Mouse (Mus musculus) ovary, postnatal 14 days (tissue): ENCODE results near the gene Ddah1.
A peak's percentile ranks its signal among the peaks of the same experiment; 100 is the strongest.

Source experiments
- DNase-seq: peaks from one replicate; pipeline ENCODE4 v3.0.0; 2022; ENCODE audit warnings: low spot score

Gene Ddah1

GRCm38 (mm10) chr3:145817276-145817675, 58.8 kb downstream of the Ddah1 start:
- DNase-seq, result no peak

- DNase-seq, result no peak
Observed at GRCm38 (mm10) chr3:145820439-145820838, 62.0 kb downstream of the Ddah1 start.

- no peak for DNase-seq
Observed at GRCm38 (mm10) chr3:145820938-145821337, 62.5 kb downstream of the Ddah1 start.

GRCm38 (mm10) chr3:145822201-145822600, 63.7 kb downstream of the Ddah1 start:
- DNase-seq, result no peak

- DNase-seq, result no peak
Observed at GRCm38 (mm10) chr3:145823661-145824060, 65.2 kb downstream of the Ddah1 start.

- no peak for DNase-seq
Observed at GRCm38 (mm10) chr3:145825416-145826055, 67.1 kb downstream of the Ddah1 start.

- DNase-seq, result peak; percentile 47
Observed at GRCm38 (mm10) chr3:145827191-145828045, 68.9 kb downstream of the Ddah1 start.

- DNase-seq, result no peak
Observed at GRCm38 (mm10) chr3:145828906-145829305, 70.4 kb downstream of the Ddah1 start.

- DNase-seq, result no peak
Observed at GRCm38 (mm10) chr3:145833948-145834538, 75.6 kb downstream of the Ddah1 start.

GRCm38 (mm10) chr3:145838281-145838680, 79.8 kb downstream of the Ddah1 start:
- no peak for DNase-seq

- no peak for DNase-seq
Observed at GRCm38 (mm10) chr3:145841961-145842710, 83.7 kb downstream of the Ddah1 start.

- DNase-seq, result no peak
Observed at GRCm38 (mm10) chr3:145843836-145844235, 85.4 kb downstream of the Ddah1 start.

- no peak for DNase-seq
Observed at GRCm38 (mm10) chr3:145844891-145845290, 86.4 kb downstream of the Ddah1 start.

GRCm38 (mm10) chr3:145846255-145846654, 87.8 kb downstream of the Ddah1 start:
- DNase-seq, result no peak

- DNase-seq, result no peak
Observed at GRCm38 (mm10) chr3:145852041-145852440, 93.6 kb downstream of the Ddah1 start.

GRCm38 (mm10) chr3:145852800-145853199, 94.3 kb downstream of the Ddah1 start:
- DNase-seq, result no peak

GRCm38 (mm10) chr3:145853713-145854112, 95.2 kb downstream of the Ddah1 start:
- DNase-seq, result no peak

GRCm38 (mm10) chr3:145854427-145854826, 96.0 kb downstream of the Ddah1 start:
- no peak for DNase-seq

GRCm38 (mm10) chr3:145855299-145855698, 96.8 kb downstream of the Ddah1 start:
- no peak for DNase-seq

- no peak for DNase-seq
Observed at GRCm38 (mm10) chr3:145858388-145858787, 99.9 kb downstream of the Ddah1 start.

GRCm38 (mm10) chr3:145862521-145862920, 104.0 kb downstream of the Ddah1 start:
- no peak for DNase-seq

- DNase-seq, result no peak
Observed at GRCm38 (mm10) chr3:145864033-145864712, 105.7 kb downstream of the Ddah1 start.
